Mouse (Mus musculus) spleen, postnatal 14 days (tissue): ENCODE measurements around the gene AL731706.1.
A peak's percentile ranks its signal among the peaks of the same experiment; 100 is the strongest.
"Not testable (repeated sequence)": the region's sequence is repeated elsewhere in the genome, so short reads cannot be mapped to it uniquely, and the experiment has no call there.

Experiments
- DNase-seq, 2 experiments: peaks; one replicate each; pipeline ENCODE4 v3.0.0; 2021 to 2022; ENCODE audit warnings: low spot score in 2 of 2

Gene AL731706.1

GRCm38 (mm10) chr2:136891068-136891950 lies at the start of gene AL731706.1, which contains the start of the genes Slx4ip and Mkks:
Gene AL731706.1, minus strand, starts transcription at chr2:136891389.
Gene Slx4ip, plus strand, starts transcription at chr2:136891218.
Gene Mkks, minus strand, starts transcription at chr2:136891389.
- peak; percentile 97 to 99 for DNase-seq

DNA sequence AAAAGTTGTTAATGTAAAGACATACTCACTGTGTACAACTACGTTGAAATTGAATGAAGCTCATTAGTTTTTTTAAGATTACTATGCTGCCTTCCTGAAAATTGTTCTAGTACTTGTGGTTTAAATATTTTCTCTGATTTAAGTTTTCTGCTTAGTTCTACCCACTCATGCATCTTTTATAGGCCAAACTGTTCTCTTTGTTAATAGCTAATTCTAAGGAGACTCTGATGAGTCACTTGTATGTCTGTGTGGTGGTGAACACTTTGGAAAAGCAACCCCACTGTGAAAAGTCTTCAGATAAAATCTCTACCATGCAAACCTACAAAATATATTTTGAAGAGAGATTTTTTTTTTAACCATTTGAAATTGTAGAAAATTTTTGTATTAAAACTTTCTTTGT lies 47.1 kb upstream of the AL731706.1 start:
- DNase-seq: no peak

- no peak for DNase-seq
Observed at GRCm38 (mm10) chr2:136936391-136937288, 45.5 kb upstream of the AL731706.1 start.

DNA sequence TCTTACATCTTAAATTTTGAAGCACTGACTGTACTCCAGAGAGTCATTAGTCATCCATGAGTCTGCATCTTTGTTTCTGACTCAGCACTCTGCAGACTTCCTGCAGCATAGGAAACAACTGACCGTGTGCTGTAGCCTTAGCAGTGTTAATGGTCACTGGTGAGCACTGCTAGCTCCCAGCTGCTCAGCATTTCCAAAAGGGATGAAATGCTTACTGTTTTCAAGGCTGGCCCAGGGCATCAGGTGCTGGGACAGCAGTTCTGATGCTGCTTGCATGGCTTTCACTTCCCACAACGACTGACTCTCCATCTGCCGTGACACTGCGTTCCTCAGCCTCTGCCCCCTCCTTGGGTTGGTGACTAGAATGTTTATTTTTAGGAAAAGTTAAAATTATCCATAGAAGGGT lies 29.8 kb upstream of the AL731706.1 start:
- no peak for DNase-seq

GRCm38 (mm10) chr2:136920257-136920993 lies 29.2 kb upstream of the AL731706.1 start:
- no peak for DNase-seq

GRCm38 (mm10) chr2:136919433-136919832 lies 28.2 kb upstream of the AL731706.1 start:
- no peak for DNase-seq

GRCm38 (mm10) chr2:136914334-136914902 lies 23.2 kb upstream of the AL731706.1 start:
- no peak for DNase-seq

DNA sequence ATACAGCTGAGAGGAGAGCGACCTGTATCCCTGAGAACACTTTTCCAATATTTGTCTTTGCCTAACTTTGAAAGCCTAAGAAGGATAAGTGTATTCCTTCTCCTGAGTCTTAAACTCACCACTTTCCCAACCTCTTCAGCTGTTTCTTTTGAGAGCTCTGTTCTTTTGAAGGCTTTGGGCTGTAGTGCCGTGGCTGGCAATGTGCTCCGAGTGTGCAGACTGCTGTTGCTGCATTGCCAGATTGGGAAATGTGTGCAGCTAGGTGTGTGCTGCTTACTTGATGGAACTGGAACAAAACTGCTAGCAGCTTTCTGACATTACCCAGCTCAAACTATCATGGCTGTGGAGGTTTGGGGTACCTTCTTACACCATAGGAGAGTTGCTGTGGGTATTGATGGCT lies 21.8 kb upstream of the AL731706.1 start:
- no peak for DNase-seq

- no peak for DNase-seq
Observed at GRCm38 (mm10) chr2:136911958-136912411, 20.8 kb upstream of the AL731706.1 start.

DNA sequence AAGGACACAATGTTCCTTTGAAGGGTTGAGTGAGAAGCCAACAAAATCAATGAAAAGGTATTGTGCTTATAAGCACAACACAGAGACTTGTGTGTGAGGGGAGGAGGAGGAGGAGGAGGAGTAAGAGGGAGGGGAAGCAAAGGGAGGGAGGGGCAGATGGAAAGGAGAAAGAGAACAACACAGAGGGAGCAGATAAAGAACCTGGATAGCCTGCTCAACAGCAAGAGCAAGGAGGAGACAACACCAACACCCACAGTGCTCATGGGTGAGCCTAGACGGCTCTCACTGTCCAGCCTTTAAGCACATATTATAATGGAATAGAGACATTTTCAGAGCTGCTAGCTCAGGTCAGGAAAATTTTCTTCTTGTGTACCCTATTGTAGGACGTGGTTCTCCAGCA lies 18.1 kb upstream of the AL731706.1 start:
- DNase-seq: no peak

DNA sequence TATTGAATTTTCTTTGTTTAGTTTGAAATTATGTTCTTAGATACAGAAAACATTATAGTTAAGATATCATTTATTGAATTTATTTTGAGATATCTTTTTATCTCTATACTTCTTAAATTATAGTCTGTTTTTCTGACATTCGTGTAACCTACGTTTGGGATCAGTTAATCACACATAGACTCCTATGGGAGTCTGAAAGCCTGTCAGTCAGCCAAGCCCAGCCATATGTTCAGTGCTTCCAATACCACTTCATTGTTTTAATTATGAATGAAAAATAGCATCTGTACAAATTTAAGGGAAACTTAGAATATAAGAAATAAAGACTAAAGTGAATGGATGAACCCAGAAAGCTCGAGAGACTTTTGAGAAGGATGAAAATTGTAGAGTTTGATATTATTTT lies 17.4 kb upstream of the AL731706.1 start:
- DNase-seq: no peak

- DNase-seq: no peak
Observed at GRCm38 (mm10) chr2:136896131-136896530, 4.9 kb upstream of the AL731706.1 start.

DNA sequence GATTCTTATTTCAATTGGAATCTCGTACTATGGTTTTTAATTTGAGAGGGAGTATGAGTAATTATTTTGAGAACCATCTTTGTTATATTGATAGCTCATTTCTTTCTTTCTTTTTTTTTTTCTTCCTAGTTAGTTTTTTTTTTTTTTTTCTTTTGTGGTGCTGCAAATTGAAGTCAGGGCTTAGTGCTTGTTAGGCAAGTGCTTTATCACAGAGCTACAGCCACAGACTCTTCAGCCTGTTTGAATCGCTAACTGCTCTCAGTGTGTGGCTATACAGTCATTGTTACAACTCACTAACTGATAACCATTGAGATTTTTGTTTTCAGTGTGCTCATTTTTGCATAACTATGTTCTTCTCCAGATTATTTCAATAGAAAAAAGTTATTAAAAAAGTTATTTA lies 3.3 kb upstream of the AL731706.1 start:
- DNase-seq: no peak

- peak; percentile 83 to 89 for DNase-seq
Observed at GRCm38 (mm10) chr2:136891951-136892371, 772 bp upstream of the AL731706.1 start.

GRCm38 (mm10) chr2:136890716-136891067 lies 497 bp downstream of the AL731706.1 start:
- not testable (repeated sequence) for DNase-seq

GRCm38 (mm10) chr2:136886846-136887245 lies 4.3 kb downstream of the AL731706.1 start:
- no peak for DNase-seq

DNA sequence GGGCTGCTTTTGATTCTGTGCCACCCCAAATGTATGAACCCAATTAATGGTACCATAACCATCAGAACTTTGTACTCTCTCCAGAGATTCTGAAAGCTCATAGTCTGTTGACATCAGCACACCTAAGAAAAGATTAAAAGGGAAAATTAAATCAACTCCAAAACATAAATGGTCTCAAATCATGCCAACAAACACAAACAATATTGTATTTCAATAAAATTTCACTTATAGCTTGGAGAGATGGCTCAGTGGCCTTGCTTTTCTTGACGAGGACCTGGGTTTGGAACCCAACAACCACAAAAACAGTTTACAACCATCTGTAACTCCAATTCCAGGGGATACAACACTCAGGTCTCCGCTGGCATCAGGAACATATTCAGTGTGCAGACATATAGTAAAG lies 5.6 kb downstream of the AL731706.1 start, which contains the start of gene AL731706.2:
Gene AL731706.2 (minus strand): TSS at position 101 of the 400 bp plus-strand sequence.
- DNase-seq: no peak

GRCm38 (mm10) chr2:136854543-136855388 lies 36.4 kb downstream of the AL731706.1 start:
- DNase-seq: no peak

DNA sequence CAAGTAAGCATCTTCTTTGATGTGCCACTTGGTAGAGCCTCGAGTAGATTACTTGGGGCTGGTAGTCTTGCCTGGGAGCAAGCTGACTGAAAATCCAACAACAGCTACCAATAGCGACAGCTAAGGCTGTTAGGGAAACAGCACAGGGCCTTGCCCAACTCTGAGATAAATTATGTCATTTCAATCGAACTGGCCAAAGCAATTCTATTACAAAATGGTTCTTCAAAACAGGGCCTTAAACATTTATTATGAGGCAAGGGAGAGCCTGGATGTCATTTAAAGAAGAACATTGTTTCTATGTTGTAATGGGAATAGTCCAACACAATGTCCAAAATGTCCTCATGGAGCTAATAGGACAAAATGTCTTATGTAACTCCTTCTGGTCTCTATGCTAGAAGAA lies 40.8 kb downstream of the AL731706.1 start:
- no peak for DNase-seq

GRCm38 (mm10) chr2:136837994-136838393 lies 53.2 kb downstream of the AL731706.1 start:
- no peak for DNase-seq
